Mouse (Mus musculus) gonadal fat pad, adult 2 months (tissue): ENCODE measurements around the gene Gm10097. TPM values are rescaled to one million over a fixed set of nuclear protein-coding genes. Genes with fewer than 3 reads are reported as not detected.

ENCODE experiments used
- DNase-seq: peaks from one replicate; pipeline ENCODE4 v3.0.0-alpha.2; 2012; ENCODE audit warnings: low read depth
- polyA plus RNA-seq: library from polyadenylated mRNA; depleted of rRNA; stranded (reverse); fragments of >200 nt; gene quantifications from 2 replicates; pipeline ENCODE4 v1.2.3, GENCODE M21; 2012; rRNA removed

Gm10097 gene
- polyA plus RNA-seq, result not detected in 2 replicates

DNA sequence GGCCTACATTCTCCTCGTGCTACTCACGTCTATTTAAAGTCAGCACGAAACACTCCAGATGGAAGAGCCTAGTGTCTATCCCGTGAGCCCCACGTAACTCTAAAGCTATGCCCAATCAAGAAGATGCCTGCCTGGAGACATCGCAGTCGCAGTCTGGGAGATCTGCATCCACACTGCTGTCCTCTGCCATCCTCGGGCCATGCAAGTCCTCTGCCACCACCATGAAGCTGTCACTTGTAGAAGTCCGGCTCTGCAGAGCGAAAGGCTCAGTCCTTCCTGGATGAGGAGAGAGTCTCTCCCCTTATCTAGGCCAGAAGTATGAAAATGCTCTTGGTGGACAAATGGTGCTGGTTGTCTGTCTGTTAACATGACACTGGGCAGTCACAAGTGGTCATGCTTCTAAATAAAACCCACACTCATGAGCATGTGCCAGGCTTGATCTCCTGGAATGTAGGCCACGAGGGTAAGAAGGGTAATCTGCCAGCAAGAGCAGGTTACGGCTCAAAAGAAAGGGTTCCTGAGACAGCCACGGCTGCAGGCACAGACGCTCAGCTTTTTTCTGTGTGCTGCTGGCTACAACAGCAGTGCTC, at the start of gene Gm10097:
Gene Gm10097, plus strand, starts transcription at position 517 of the 590 bp plus-strand sequence.
- DNase-seq, result no peak

DNA sequence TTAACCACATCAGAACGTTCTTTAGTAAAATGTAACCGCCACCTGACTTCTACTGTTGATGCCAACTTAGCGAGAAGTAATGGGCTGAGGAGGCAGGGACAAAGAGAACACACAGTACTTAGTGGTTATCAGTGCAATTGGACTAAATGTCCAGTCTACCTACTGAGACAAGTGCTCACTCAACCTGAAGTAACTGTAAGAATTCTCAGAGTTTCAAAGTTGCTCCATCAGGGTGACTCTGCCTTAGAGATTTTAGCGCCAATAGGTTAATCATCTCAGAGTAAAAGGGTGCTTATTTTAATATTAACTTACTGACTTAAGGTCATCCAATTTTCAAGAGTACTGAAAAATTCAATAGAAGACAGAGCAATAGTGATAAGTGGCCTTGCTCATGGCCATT, 43.1 kb upstream of the Gm10097 start:
- no peak for DNase-seq

DNA sequence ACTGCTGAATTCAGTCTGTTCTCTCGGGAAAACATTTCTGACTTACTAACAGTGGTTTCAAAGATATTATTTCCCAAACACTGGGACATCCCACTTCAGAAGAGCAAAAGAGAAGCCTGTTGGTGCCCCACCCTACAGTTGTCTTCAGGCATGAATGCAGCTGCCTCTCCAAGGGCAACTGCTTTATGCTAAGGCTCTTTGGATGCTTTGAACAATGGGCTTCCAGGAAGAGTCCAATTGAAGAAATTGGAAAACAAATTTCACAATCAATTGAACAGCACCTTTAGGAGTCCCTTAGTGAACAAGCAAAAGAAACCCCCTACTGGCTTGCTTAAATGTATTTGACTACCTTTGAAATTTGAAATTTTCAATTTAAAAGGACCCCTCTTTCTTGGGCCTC, 41.8 kb upstream of the Gm10097 start:
- no peak for DNase-seq

DNA sequence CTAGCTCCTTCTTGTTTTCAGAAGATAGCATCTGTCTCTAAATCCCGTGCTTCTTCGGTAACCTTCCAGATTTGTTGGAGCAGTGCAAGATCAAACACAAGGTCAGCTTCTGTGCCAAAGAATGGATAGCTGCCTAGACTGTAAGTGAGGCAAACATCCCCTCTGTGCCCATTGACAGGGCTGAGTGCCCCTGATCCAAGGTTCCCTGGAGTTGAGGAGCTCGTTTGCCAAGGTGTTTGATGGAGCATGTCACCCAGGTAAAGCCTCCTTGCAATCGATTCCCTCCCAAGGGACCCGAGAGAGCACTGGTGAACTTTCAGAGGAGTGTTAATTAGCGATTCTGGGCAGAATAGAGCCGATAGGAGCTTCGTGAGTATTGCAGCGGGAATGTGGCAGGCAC, 40.7 kb upstream of the Gm10097 start:
- no peak for DNase-seq

DNA sequence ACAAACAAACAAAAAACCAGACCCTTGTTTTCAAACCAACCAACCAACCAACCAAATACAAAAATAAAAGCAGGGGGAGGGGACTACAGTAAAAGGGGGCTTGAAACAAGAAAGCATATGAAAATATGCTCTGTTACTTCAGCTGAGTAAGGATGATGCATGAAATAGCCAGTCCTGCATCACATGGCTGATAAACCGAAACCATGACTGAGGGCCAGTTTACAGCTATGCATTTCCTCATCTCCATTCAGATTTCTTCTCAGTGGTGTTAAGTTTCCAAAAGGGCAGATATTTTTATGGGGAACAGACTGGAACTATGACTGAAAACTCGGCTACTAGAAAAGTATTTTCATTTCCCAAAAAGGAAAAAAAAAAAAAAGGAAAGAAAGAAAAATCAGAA, 39.8 kb upstream of the Gm10097 start:
- no peak for DNase-seq

DNA sequence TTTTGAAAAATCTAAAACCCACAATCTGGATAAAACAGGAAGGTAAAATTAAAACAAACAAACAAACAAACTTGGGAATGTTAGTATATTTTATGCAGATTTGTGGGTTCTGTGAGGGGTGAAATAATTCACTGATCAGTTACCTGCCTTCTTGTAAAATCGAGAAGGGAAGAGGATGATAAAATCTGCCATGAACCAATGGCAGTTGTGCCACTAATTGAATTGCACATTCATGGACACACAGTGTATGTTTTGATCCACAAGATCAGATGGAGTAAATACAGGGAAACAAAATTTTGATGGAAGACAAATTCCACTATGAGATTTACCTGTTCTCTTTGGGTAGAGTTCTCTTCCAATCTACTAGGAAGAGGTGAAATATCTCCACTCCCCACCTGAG, 39.1 kb upstream of the Gm10097 start:
- DNase-seq, result no peak

DNA sequence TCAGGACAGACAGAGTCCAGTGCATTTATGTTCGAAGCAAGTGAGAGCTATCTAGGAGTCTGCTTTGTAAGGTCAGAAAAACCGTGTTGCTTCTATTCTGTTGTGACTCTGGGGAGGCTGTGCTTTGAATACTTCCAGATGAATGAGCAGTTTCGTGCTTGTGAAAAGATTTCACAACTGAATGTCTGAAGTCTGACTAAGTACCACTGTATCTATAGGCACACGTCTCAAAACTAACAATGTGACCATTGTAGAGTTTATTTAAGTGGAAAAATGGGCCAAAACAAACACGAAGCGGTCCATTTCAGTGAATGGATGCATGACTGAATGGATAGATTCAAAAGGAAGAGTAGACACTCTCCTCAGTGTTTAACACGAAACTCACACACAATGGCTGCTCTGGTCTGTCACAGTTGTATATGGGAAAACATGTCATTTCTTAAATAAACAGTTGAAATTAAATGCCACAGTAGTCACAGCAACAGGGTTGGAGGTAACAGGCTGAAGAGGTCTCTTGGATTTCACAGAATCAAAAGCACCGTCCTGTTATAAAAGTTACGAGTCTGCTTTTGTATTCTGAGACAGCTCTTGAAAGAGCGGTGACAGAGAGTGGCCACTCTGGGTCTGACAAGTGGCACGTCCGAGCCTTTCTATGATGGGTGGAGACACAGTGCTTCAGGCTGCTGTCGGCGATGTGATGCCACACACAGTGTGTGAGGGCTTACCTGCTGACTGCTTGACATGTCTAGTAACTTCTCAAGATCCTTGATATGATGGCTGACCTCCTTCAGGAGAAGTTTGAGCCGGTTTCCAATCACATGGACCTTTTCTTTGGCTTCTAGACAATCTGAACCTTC, 36.6 kb upstream of the Gm10097 start:
- no peak for DNase-seq

DNA sequence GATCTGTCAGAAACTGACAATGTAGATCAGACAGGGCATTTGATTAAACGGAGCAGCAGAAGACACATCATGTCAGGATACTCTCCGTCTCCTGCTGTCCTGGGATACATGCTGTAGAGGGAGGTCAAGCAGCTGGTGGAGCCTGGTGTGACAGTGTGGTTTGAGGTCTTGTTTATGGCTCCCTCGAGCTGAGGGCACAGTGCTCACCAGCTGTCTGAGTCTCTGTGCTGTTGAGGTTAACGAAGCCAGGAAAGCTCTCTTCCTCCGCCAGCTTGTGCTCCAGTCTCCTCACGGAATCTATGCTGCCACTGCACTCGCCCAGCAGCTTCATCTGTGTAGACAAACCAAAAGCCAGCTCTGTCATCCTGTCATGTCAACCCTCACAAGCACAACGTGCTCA, 27.7 kb upstream of the Gm10097 start:
- no peak for DNase-seq

DNA sequence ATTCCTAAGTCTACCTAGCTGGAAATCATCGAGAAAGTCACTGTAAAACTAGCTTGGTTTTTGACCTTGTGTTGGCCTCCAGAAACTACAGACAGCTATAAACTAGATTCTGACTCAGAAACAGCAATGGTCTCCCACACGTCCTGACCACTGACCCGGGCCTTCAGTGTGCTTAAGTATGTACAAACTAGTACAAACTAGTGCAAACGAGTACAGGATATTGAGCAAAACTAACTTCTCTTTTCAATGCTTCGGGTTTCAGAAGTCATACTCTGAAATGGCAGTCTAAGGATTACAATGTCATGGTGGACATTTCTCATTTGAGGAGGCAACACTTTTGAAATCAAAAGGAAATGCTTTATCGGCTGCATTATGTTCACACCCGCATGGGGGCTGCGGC, 24.5 kb upstream of the Gm10097 start:
- DNase-seq, result no peak

DNA sequence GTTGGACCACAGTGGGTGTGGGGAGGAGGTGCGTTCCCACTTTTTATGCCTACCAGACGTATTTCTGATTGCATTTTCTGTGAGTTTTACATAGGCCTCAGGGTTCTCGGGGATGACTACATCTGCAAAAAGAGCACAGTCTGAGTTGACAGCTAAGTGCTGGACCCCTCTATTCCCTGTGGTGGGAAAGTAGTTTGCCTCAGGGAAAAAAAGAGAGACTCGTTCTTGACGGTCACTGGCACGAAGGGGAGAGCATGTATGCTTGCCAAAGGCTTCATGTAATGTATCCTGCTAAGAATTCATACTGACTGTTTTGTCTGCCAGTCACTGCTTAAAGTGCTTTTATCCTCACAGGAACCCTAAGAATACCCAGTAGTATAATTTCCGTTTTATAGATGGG, 23.8 kb upstream of the Gm10097 start:
- no peak for DNase-seq

DNA sequence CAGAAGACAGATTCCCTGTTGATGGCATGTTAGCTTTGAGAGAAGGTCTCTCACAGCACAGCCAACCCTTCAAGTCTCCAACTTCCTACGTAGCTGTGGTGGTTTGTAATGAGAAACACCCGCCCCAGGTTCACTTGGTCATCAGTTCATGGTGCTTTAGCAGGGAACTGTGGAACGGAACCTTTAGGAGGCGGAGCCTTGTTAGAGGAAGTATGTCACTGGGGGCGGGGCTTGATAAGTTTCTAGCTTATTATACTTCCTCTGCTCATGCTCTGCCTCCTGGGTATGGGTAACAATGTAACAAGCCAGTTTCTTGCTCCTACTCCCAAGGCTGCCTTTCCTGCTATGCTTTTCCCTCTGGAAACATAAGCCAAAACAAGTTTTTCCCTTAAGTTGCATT, 23.3 kb upstream of the Gm10097 start:
- DNase-seq, result no peak

DNA sequence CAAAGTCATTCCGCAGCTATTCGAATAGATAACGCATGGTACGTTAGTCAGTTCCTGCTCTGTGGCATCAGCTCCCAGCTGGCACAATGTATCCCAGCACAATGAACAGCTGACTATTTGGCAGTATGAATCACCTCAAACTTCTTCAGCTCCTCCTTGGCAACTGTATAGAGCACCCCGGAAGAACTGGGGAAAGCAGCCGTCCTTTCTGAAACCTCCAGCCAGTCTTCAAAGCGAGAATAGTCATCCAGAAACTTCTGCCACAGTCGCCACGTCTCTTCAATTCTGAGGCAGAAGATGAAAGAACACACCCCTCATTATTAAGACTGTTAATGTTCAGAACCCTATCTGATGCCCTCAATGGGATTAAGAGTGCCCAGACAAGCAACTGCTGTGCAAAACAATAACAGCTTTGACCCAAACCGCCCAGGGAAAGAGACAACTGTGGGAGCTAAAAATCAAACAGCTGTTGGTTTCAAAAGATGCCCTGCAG, 12.7 kb upstream of the Gm10097 start:
- no peak for DNase-seq

DNA sequence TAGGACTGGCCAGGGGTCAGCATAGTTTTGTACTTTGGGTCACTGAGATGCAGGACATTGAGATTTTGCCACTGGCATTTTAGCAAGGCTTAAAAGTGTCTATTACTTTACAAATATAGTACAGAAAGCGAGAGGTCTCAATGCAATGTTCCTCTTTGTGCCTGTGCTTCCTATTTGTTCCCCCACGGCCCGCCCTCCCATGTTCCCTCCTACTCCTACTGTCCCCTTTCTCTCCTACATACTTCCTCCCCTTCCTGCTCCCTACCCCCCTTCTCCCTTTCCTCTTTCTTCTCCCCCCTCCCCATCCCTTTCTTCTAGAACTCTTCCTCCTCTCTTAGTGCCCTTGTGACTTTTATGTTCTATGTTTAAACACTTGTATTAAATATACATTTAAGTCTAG, 12.1 kb upstream of the Gm10097 start:
- no peak for DNase-seq

DNA sequence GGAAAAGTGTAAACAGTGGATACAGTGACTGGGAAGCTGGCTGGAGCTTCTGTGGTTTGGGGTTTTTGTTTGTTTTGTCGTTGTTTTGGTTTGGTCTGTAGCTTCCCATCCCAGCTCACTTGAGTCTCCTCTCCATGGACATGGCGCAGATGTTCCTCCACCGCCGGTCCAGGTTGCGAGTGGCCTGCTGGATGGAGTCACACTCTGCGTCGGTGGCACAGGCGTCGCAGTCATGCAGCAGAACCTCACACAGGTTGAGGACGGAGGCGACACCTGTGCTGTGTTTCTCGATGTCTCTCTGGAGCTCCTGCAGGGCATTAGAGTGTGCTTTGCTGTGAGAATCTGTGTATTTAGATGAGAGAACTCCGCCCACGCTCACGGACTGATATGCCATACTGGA, 11.3 kb upstream of the Gm10097 start:
- no peak for DNase-seq

DNA sequence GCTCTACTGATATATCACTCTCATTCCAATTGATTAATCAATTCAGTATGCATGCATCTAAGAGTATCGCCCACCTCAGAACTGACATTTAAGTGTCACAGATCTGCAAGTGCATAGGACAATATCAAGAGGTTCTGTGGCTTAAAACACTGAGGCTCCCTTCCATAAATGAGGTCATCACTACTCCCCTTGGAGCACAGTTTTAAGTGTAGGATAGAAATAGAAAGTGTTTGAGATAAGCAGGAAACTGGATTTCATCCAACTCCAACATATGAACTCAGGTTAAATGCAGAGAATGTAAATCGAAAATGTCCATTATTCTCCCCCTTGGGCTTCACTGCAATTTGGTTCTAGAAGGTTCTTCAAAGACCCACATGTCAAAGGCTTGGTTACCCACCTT, 10.1 kb upstream of the Gm10097 start:
- no peak for DNase-seq

DNA sequence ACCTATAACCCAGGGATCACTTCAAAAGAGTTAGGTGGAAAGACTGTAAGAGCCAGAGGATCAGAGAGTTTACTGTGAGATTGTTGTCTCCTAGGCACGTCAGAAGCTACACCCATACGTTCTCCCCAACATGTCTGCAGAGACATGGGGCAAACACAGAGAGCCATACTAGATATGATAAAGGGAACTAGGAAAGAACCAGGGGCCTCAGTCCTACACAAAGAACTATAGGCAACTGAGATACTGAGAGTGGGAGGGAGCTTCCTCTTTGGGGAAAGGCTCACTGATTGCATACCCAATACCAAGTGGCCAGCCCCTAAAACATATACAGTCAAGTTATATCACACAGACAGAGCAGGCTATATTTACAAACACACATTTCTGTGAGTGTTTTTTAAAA, 9.0 kb upstream of the Gm10097 start:
- DNase-seq, result no peak

DNA sequence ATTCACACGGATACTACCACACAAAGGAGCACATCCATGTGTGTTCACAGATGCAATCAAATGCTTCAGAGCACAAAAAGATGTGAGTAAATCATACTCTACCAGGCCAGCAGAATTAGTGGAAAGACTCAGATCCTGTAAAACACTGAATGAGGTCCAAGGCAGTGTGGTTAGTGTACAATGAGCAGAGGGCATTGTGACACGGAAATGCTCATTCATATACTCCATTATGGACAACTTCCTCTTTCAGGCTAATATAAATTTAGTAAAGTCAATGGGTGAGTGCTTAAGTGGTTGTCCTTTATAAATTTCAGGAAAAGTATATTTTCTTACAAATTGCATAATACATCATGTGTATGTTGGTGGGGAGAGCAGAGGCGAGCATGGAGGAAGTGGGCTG, 1.9 kb upstream of the Gm10097 start:
- DNase-seq, result no peak

DNA sequence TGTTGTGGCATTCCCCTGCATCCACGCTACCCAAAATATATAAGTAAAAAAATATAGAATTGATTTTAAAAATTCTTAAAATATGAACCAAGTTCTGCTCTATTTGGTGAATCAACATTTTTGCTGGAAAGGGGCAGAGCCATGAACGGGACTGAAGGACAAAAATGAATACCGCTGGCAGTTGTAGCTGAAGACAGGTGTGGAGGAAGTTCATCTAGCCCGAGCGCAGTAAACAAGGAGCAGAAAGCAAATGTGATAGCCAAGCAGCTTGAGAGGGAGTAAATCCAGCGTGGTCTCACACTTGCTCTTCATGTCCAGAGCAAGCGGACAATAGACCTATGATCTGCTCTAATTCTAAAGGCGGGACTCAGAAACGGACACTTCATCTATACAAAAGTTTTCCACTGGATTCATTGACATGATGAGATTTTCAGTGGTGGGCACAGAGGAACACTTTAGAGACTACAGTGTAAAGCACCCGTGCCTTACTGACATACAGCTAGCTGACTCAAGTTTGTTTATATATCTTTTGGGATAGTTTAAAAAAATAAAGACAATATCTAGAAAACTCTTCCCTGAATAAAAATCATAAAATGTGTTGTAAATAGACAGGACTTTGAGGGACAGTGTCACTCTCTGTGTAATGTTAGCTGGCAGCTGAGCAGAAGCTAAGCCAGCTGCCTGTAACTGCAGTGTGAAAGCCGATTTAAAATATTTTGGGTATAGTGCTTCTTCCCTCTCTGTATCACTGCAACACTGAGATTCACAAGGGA, 1.4 kb downstream of the Gm10097 start:
- no peak for DNase-seq

DNA sequence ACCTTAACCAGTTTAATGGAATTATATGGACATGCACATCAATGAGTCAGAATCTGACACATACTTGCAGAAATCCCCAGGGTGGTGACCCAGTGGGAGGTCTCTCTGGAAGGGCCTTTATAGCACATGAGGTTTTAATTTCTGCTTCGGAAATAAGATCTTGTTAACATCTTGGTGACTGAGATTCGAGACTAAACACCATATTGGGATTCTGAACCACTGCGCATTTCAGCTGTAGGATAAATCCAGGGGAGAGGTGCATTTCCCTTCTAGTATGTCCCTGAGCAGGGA, 1.9 kb downstream of the Gm10097 start:
- DNase-seq, result no peak

DNA sequence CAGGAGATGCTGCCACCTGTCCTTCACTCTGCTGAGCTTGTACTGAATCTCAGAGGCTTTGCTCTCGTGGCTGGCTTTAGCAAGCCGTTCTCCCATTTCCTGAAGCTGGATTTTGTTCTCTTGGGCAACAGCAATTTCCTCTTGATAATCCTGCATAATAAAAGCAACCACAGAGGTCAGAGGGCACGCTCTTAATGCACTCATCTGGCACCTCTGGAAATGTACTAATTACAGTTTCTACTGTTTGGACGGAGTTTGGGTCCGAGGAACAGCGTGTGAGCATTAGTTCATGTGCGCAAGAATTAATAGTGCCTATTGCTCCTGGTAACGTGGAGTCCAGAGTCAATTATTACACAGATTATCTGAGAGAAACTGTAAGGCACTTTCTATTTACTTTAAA, 3.1 kb downstream of the Gm10097 start:
- no peak for DNase-seq

DNA sequence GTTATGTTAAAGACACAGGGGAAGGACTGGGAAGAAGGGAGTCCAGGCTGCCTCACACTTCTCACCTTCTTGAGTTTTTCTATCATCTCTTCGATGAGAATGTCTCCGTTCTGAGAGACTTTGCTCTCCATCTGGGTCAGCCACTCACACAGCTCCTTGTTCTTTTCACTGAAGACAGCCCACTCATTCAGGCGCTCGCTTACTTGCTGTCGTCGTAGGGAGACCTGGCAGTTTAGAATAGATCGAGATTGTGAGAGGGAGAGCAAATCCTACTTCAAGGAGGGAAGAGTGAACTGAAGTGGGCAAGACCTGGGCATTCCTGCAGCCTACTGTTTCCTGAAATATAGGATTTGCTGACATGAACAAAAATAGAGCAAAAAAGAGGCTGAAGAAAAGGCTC, 6.7 kb downstream of the Gm10097 start:
- DNase-seq, result no peak

DNA sequence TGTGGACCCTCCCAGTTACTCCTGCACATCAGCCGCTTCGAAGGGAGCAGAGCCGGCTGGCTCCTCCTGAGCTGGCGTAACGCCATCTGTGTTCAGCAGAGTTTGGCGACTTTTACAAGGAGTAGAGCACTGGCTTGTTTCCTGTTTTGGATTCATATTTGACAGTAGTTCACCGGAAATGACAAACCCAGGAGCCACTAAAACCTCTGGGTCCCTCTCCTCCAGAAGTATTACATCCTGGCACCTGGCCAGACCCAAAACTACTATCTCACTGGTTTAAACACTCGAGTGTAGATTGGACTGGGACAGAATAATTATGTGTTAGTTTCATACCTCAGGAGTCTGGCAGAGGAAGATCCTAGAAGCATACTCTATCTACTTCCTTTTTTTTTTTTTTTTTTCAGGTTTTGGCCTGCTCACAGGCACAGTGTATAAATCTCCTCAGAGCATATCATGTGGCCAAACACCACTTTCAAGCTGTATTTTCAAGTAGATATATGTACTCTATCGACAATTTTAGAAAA, 11.0 kb downstream of the Gm10097 start:
- DNase-seq, result no peak

DNA sequence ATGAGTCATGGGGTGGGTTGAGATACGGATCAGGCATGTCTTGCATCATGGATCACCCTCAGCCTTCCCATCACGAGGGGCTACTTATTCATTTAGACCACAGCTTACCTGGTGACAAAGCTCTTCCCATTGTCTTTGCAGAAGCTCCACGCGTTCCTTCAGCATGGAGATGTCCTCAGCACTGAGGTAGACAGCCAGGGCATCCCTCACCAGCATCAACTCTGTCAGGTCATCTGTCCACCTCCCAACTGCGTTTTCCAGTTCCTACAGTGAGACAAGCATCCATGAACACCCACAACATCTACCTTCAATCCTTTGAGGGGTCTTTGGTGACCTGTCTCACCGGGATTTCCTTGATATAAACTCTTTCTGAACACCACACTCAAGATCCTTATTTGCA, 14.7 kb downstream of the Gm10097 start:
- no peak for DNase-seq
